Mouse (Mus musculus): ENCODE results near the gene Usp21. TPM values are rescaled to one million over a fixed set of nuclear protein-coding genes. Genes with fewer than 3 reads are reported as not detected.

Gene Usp21
- polyA plus RNA-seq, 1 experiment from 2014 or later, result 25.3 TPM

DNA sequence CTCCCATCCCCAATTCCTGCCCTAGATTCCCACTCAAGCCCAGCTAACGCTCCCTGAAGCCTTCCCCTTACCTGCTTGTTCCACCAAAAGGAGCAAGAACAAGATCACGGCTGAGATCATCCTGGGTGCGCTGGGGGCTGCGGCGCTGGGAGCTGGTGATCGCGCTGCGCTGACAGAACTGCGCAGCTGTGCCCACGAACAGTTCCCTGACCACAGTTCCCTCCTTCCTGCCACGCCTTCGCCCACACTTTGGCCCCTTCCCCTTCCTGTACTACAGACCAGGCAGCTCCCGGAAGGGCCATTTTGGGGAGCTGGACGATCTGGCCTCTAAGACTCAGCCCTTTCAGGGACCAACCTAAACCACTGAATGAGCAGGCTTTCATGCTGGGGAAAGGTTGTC lies 53.7 kb downstream of the Usp21 start, which contains the start of gene Fcer1g:
Fcer1g (minus strand) TSS at position 240 of the 400 bp plus-strand sequence.
- H3K9ac ChIP-seq (ENCODE audit: low read depth, low read length), result peak within 1 kb of the TSS; percentile 7; the same call in 1 of the 2 replicates

DNA sequence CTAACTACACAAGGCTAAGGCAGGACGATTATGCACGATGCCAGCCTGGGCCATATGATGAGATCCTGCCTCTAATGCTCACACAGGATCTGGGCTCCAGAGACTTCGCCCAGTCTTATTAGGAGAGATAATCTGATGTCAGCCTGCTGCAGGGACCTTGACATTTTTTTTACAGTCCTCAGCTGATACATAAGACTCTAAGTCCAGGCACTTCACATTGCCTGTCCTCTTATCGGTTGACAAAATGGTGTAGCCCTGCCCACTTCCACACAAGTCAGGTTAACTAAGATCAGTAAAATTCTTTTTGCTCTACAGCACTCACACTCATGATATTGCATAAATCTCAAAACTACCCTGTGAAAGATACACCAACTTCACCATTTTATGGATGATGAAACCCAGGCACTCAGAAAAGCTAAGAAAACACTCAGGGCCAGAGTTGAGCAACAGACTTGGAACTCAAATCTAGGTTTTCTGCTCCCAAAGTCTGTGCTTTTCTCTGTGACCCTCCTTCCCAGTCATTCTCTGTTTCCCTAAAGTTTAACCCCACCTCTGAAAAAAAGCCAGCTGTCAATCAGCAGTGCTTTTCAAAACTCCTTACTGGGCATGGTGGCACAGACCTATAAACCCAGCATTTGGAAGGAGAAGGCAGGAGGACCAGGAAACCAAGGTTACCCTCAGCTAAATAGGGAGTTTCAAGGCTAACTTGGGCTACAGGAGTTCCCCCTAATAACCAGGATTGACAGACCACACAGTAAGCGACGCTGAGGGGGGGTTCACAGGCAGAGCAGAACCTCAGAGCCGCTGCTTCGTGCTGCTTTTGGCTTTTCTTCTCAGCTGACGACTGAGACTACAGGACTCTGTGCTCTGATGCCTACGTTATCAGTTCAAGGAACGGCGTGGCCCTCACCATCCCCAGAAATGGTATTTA lies 54.7 kb downstream of the Usp21 start:
- ATAC-seq (ENCODE audit: low read depth), result no peak; the same call in 1 of the 2 replicates
- WGBS (ENCODE audit: insufficient replicate concordance), result 35% methylated on average over 12 of the region's 12 CpGs
- H3K4me3 ChIP-seq (ENCODE audit: low read depth, low read length), result peak overlapping the region; percentile 47
- peak overlapping the region; percentile 16; the same call in 1 of the 2 replicates for H3K9ac ChIP-seq (ENCODE audit: low read depth, low read length)
- peaks cover 24% of the 10 kb centered on the region for H3K4me1 ChIP-seq (ENCODE audit: control insufficient read depth, low read depth, low read length)
- H3K9me3 ChIP-seq (replicated peaks; ENCODE audit: control insufficient read depth, low read length), result no peaks in the 10 kb centered on the region
- no peaks in the 10 kb centered on the region for H3K27me3 ChIP-seq (ENCODE audit: control insufficient read depth, insufficient read depth, low read depth, low read length)
- peak overlapping the region; percentile 61 for H3K27ac ChIP-seq (ENCODE audit: low read length)
- H3K4me2 ChIP-seq (ENCODE audit: low read depth, low read length), result peak overlapping the region; percentile 26; the same call in 1 of the 2 replicates
- H3K36me3 ChIP-seq (ENCODE audit: control insufficient read depth, insufficient read depth), result peaks cover 13% of the 10 kb centered on the region

More for the DNA sequence above, 53.7 kb downstream of the Usp21 start, which contains the start of gene Fcer1g:
- no peak for ATAC-seq (ENCODE audit: low read depth)
- H3K9me3 ChIP-seq (replicated peaks; ENCODE audit: control insufficient read depth, low read length), result no peaks in the 10 kb centered on the region
- H3K27me3 ChIP-seq (ENCODE audit: control insufficient read depth, insufficient read depth, low read depth, low read length), result no peaks in the 10 kb centered on the region
- H3K4me1 ChIP-seq (ENCODE audit: control insufficient read depth, low read depth, low read length), result peaks cover 24% of the 10 kb centered on the region
- 26% methylated on average over 14 of the region's 14 CpGs for WGBS (ENCODE audit: insufficient replicate concordance)
- peak within 1 kb of the TSS; percentile 61 for H3K27ac ChIP-seq (ENCODE audit: low read length)
- peaks cover 20% of the 10 kb centered on the region for H3K36me3 ChIP-seq (ENCODE audit: control insufficient read depth, insufficient read depth)
- no peak within 1 kb of the TSS for H3K4me2 ChIP-seq (ENCODE audit: low read depth, low read length)
- H3K4me3 ChIP-seq (ENCODE audit: low read depth, low read length), result peak within 1 kb of the TSS; percentile 47

DNA sequence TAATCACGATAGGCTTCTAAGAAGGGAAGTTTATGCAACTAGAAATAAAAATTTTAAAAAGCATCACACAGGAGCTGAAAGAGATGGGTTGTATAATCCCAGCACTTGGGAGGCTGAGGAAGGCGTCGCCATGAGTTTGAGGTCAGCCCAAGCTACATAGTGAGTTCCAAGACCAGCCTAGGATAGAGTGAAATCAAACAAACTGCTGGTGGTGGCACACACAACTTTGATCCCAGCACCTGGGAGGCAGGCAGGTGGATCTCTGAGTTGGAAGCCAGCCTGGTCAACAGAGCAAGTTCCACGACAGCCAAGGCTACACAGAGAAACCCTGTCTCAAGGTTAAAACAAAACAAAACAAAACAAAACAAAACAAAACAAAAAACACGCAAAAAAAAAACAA lies 55.4 kb downstream of the Usp21 start:
- Histone ChIP-seq H3K36me3 (ENCODE audit: control insufficient read depth, insufficient read depth) (peaks cover 10% of the 10 kb centered on the region), H3K4me1 (ENCODE audit: control insufficient read depth, low read depth, low read length) (peaks cover 21% of the 10 kb centered on the region), H3K4me3 (ENCODE audit: low read depth, low read length) (peak overlapping the region; percentile 47), H3K9ac (ENCODE audit: low read depth, low read length) (no peak overlapping the region; the same call in 1 of the 2 replicates), H3K27me3 (ENCODE audit: control insufficient read depth, insufficient read depth, low read depth, low read length) (no peaks in the 10 kb centered on the region), H3K4me2 (ENCODE audit: low read depth, low read length) (peak overlapping the region; percentile 26; the same call in 1 of the 2 replicates), H3K9me3 (replicated peaks; ENCODE audit: control insufficient read depth, low read length) (no peaks in the 10 kb centered on the region), H3K27ac (ENCODE audit: low read length) (peak overlapping the region; percentile 61; the same call in 1 of the 2 replicates)
- ATAC-seq (ENCODE audit: low read depth), result 0 out of 2 replicates have a peak, but pooled peaks have one; percentile 17
- WGBS (ENCODE audit: insufficient replicate concordance), result 52% methylated on average over 5 of the region's 5 CpGs

Other genes starting within 250 kb of the Usp21 start
- gene Fcgr3, start 223.1 kb downstream of the Usp21 start, polyA plus RNA-seq (2015; fragmentation: Nextera tagmentation; extraction: Ambion mirVana), result 28.6 and 30.3 TPM in 2 replicates
- 1.8 and 2.1 TPM in 2 replicates for gene Cfap126, start 174.1 kb downstream of the Usp21 start, polyA plus RNA-seq (2015; fragmentation: Nextera tagmentation; extraction: Ambion mirVana)
- gene Sdhc, start 137.4 kb downstream of the Usp21 start, polyA plus RNA-seq (2015; fragmentation: Nextera tagmentation; extraction: Ambion mirVana), result 137 and 164 TPM in 2 replicates
- 0.04 TPM in 1 of 2 replicates, not detected in the other for gene Mpz, start 137.3 kb downstream of the Usp21 start, polyA plus RNA-seq (2015; fragmentation: Nextera tagmentation; extraction: Ambion mirVana)
- 2.5 and 2.6 TPM in 2 replicates for gene Pcp4l1, start 91.7 kb downstream of the Usp21 start, polyA plus RNA-seq (2015; fragmentation: Nextera tagmentation; extraction: Ambion mirVana)
- gene Nr1i3, start 74.0 kb downstream of the Usp21 start, polyA plus RNA-seq (2015; fragmentation: Nextera tagmentation; extraction: Ambion mirVana), result 2.2 and 2.4 TPM in 2 replicates
- gene Tomm40l, start 65.5 kb downstream of the Usp21 start, polyA plus RNA-seq (2015; fragmentation: Nextera tagmentation; extraction: Ambion mirVana), result 11.8 and 14.9 TPM in 2 replicates
- gene Apoa2, start 62.9 kb downstream of the Usp21 start, polyA plus RNA-seq (2015; fragmentation: Nextera tagmentation; extraction: Ambion mirVana), result 8,709 and 8,864 TPM in 2 replicates
- gene Fcer1g, start 53.6 kb downstream of the Usp21 start, polyA plus RNA-seq (2015; fragmentation: Nextera tagmentation; extraction: Ambion mirVana), result 111 and 128 TPM in 2 replicates
- gene Adamts4, start 37.6 kb downstream of the Usp21 start, polyA plus RNA-seq (2015; fragmentation: Nextera tagmentation; extraction: Ambion mirVana), result 0.48 and 0.64 TPM in 2 replicates
- 138 and 143 TPM in 2 replicates for gene Ndufs2, start 36.6 kb downstream of the Usp21 start, polyA plus RNA-seq (2015; fragmentation: Nextera tagmentation; extraction: Ambion mirVana)
- 22.6 and 23.2 TPM in 2 replicates for gene B4galt3, start 17.7 kb downstream of the Usp21 start, polyA plus RNA-seq (2015; fragmentation: Nextera tagmentation; extraction: Ambion mirVana)
- 205 and 206 TPM in 2 replicates for gene Ppox, start 6.8 kb downstream of the Usp21 start, polyA plus RNA-seq (2015; fragmentation: Nextera tagmentation; extraction: Ambion mirVana)
- 40.3 and 45.2 TPM in 2 replicates for gene Ufc1, start 7.0 kb upstream of the Usp21 start, polyA plus RNA-seq (2015; fragmentation: Nextera tagmentation; extraction: Ambion mirVana)
- 17.5 and 19.7 TPM in 2 replicates for gene Dedd, start 41.2 kb upstream of the Usp21 start, polyA plus RNA-seq (2015; fragmentation: Nextera tagmentation; extraction: Ambion mirVana)
- 38.8 and 39.0 TPM in 2 replicates for gene Nit1, start 57.7 kb upstream of the Usp21 start, polyA plus RNA-seq (2015; fragmentation: Nextera tagmentation; extraction: Ambion mirVana)
- 30.9 and 37.8 TPM in 2 replicates for gene Pfdn2, start 57.7 kb upstream of the Usp21 start, polyA plus RNA-seq (2015; fragmentation: Nextera tagmentation; extraction: Ambion mirVana)
- gene Klhdc9, start 72.8 kb upstream of the Usp21 start, polyA plus RNA-seq (2015; fragmentation: Nextera tagmentation; extraction: Ambion mirVana), result 0.20 and 0.28 TPM in 2 replicates
- gene Nectin4, start 82.1 kb upstream of the Usp21 start, polyA plus RNA-seq (2015; fragmentation: Nextera tagmentation; extraction: Ambion mirVana), result 0.09 and 0.13 TPM in 2 replicates
- gene Arhgap30, start 101.0 kb upstream of the Usp21 start, polyA plus RNA-seq (2015; fragmentation: Nextera tagmentation; extraction: Ambion mirVana), result 5.3 and 5.8 TPM in 2 replicates
- 15.9 and 19.3 TPM in 2 replicates for gene Usf1, start 123.3 kb upstream of the Usp21 start, polyA plus RNA-seq (2015; fragmentation: Nextera tagmentation; extraction: Ambion mirVana)
- 4.6 and 5.3 TPM in 2 replicates for gene Tstd1, start 130.9 kb upstream of the Usp21 start, polyA plus RNA-seq (2015; fragmentation: Nextera tagmentation; extraction: Ambion mirVana)
- 33.8 and 34.2 TPM in 2 replicates for gene F11r, start 149.5 kb upstream of the Usp21 start, polyA plus RNA-seq (2015; fragmentation: Nextera tagmentation; extraction: Ambion mirVana)
- gene Alyref2, start 215.5 kb upstream of the Usp21 start, polyA plus RNA-seq (2015; fragmentation: Nextera tagmentation; extraction: Ambion mirVana), result 2.6 and 3.5 TPM in 2 replicates
- gene Itln1, start 247.3 kb upstream of the Usp21 start, polyA plus RNA-seq (2015; fragmentation: Nextera tagmentation; extraction: Ambion mirVana), result not detected in 2 replicates